Mouse (Mus musculus): Measurements from ENCODE around the gene Arhgap31.
A peak's percentile ranks its signal among the peaks of the same experiment; 100 is the strongest.

Arhgap31 gene

DNA sequence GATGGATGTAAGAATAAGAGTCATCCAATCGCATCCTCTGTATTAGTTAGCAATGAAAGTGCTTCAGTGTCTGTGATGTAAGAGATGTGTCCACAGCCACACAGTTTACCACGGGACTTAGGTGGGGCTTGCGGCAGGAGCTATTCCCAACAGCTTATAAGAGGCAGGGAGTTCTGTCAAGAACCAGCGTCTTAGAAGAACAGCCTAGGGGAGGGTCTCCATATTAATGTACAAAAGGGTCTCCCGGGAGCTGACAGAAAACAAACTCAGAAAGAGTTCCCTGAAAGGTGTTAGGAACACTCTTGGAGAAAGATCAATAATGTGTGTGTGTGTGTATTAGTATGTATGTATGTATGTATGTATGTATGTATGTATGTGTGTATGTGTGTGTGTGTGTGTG lies 60.4 kb downstream of the Arhgap31 start:
- no peak for DNase-seq (ENCODE audit: low spot score in 2 of 2)

DNA sequence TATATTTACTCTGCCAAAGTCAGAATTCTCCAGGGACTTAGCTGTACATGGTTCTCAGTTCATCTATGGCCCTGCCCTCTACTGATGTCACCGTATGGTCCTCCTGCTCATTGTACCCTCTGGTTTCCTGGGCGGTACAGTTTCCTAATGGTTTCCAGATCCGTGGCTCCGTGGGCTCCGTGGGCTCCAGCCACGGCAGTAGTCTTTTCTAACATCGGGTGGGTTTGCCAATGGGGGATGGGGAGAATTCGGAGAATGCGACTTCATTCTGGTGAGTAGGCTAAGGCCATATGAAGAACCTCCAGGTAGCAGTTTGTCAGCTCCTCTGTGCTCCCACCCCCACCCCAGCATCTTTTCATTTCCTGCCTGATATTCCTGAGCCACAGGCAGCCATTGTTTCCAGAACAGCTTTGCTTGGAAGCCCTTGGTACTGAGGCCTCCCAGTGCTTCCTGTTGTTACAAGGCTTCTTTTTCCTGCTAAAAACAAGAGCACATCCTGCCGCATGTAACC lies 61.3 kb downstream of the Arhgap31 start:
- no peak for DNase-seq (ENCODE audit: low spot score in 2 of 2)

DNA sequence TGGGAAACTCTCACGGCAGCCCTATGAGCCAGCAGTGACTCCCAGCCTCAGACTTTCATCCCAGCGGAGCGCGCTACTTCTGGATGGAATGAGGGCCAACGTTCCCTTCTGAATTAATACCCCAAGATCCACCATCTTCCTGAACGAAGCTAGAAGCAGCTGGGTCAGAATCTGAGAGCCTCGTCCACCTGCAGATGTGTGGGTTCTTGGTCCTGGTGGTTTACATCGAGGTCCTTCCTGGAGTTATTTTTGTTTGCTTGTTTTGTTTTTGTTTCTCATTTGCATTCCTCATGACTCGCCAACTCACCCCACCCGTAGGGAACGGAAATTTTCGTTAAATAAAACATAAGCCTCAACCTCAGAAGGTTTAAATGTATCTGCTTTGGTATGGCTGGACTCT lies 61.8 kb downstream of the Arhgap31 start:
- no peak for DNase-seq (ENCODE audit: low spot score in 2 of 2)

DNA sequence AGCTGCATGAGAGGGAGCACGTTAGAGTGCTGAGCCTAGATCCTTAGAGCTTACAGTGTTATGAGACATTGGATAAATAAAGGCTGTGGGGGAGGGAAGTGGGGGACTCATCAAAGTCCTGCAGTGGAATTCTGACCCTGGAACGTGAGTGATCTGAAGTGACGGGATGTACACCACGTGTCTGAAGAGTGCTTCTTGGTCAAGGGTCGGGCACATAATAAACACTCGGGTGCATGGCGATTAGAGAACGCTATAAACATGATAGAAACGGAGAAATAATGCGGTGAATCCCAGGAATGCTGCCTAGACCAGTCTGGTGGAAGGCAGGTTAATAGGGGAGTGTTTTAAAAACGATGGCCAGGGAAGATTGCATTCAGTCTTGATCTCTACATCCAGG lies 63.6 kb downstream of the Arhgap31 start:
- DNase-seq (ENCODE audit: low spot score in 2 of 2): no peak

DNA sequence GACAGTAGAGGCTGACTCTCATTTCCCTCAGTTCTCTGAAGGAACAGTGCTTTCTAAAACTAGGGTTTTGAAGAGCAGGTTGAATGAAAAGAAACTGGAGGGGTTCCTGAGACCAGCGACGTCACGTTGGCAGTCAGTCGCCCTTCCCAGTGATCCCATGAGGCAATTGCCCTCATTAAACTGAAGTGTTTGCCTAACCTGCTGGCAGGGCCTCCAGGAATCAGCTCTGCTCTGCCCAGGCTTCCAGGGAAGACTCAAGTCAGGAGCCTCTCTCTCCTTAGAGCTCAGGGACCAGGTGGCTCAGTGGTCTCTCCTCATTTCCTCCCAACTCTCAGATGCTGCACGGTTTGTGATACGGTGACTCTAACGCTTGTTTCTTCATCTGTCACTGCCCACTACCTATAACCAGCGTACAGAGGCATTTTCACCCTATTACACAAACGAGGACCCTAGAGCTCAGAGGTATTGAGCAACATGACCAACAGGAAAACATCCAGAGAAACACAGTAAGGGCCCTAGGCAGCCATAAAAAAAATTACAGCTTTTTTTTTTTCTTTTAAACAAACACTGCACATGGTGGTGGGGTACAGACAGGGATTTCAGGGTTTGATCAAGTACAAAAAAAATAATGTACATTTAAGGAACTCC lies 64.2 kb downstream of the Arhgap31 start:
- DNase-seq (ENCODE audit: low spot score in 2 of 2): no peak

DNA sequence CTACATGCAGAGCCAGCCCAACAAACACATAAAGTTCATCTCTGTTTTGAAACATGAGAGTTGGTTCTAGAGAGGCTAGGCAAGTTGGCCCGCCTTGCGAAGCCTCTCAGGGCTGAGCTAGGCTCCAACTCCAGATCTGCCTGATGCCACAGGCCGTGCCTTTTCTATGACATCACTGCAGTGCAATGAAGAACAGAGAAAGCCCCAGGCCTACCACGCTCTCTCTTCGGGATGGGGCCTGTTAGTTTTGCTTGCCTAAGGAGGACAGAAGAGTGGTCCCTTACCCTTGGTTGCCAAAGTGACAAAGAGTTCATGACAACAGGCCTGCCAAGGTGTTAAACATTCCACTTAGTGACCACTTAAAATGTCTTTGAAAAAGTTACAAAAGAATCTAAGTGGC lies 64.9 kb downstream of the Arhgap31 start:
- no peak for DNase-seq (ENCODE audit: low spot score in 2 of 2)

DNA sequence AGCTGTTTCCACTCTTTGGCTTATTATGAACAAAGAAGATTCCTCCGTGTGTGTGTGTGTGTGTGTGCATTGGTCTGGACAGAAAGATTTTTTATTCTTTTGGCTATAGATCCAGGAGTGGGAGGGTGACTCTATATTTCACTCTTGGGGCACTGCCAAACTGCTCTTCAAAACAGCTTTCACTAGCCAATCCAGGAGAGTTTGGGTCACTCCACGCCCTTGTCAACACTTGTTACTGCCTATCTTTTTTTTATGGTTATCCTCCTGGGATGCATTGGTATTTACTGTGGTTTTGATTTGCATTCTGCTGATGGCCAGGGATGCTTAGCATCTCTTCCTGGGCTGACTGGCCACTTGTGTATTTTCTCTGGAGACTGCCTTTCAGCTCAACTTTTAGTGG lies 68.6 kb downstream of the Arhgap31 start:
- no peak for DNase-seq (ENCODE audit: low spot score in 2 of 2)

DNA sequence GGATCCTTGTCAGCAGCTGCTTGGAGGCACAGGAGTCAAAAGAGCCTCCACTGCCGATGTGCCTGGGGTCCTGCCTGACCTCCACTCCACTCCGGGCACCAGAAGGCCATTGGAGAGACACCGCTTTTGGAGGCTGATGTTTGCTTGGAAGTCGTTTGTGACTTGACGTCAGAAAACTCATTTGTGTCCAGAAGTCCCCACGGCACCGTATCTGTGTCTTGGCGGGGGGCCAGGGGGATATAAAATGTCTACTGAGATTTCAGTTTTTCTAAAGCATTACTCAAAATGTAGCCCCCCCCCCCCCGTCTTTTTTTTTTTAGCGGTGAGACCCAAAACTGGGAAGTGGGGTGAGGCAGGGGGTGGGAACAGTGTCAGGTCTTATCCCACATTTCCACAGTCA lies 76.0 kb downstream of the Arhgap31 start:
- DNase-seq (ENCODE audit: low spot score in 2 of 2): no peak

DNA sequence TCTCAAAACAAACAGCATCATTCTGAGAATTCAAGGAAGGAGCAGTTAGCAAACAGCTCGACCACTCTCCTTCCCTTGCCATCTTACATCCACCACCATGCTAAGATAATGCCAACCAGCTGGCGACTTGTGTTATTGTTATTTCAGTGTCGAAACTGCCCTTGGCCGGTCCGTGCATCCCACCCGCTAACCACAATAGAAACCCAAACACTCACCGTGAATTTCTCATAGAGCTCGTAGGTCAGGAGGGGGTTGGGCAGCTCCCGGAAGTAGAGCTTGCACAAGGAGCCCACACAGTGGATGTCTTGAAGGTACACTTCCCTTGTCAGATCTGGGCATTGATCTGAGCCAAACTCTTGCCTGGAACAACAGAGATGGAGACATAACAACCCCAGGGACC lies 76.4 kb downstream of the Arhgap31 start:
- no peak for DNase-seq (ENCODE audit: low spot score in 2 of 2)

DNA sequence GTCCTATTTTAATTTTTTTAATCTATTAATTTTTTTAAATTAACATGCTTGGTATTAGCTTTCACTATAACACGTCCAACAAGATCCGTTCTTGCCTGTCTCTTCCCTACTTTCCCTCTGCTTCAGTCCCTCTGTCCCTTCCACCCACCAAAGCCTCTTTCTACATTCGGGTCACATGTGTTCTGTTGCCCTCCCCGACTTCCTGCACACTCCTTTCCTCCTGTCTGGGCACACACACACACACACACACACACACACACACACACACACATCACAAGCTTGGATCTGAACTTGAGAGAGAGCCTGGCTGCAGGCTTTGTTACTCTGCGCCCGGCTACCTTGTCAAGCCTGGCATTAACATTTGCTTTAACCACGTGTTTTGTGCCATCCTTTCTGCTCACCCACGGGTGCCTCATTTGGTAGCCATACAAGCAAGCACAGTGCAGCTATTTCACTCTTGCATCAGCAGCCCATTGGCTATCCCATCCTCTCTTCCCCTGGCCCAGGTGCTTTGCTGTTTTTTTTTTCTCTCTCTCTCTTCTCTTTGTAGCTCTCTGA lies 77.2 kb downstream of the Arhgap31 start:
- DNase-seq (ENCODE audit: low spot score in 2 of 2): no peak

DNA sequence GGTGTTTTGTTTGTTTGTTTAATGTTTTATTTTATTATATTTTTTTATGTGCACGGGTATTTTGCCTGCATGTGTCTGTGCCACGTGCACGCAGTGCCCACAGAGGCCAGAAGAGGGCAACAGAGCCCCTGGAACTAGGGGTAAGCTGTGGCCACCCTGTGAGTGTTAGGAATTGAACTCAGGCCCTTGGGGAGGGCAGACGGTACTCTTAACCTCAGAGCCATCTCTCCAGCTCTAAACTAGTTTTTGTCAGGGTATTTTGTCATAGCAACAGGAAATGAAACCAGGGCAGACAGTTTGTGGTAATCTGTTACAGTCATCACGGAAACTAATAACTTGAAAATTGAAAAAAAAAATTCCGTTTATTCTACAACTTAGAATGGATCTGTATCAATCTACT lies 80.9 kb downstream of the Arhgap31 start:
- DNase-seq (ENCODE audit: low spot score in 2 of 2): no peak

DNA sequence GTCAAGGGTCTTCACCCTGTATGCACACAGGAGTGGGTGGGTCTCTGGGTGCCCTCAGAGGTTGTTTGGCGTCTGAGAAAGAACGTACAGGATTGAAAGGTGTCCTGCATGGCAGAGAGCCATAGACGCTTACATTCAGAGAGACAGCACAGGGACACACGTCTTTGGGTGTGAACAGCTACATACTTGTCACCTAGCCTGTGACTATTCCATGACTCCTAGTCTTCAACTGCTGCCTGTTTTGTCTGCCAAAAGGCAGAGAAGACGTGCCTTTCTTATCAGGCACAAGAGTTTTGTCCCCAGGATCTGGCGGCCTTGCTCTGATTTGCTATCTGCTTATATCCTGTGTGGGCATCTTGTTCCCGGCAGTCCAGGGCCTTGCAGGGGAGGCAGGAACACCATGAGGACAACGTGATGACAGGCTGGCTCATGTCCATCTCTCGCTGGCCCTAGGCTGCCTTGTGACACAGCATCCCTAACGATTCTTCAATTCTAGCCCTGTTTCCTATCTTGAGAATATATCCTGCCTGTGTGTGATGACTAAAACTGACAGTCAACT lies 87.2 kb downstream of the Arhgap31 start:
- no peak for DNase-seq (ENCODE audit: low spot score in 2 of 2)

DNA sequence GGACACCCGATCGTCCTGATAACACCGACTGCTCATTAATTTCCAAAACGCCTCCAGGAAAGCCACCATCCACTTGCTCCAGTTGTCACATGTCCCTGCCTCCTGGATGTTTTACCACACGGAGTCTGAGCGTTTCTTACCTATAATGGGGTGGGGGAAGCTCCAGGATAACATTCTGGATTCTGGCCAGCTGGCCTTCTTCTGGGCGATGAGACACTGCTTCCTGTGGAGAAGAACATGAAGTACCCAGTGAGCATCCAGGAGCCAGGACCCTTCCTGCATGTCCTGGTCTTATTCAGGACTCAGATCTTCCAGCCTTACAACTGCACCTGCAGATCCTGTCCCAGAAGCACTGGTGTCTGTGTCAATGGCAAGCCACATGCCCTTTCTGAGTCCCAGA lies 87.7 kb downstream of the Arhgap31 start:
- DNase-seq (ENCODE audit: low spot score in 2 of 2): no peak

DNA sequence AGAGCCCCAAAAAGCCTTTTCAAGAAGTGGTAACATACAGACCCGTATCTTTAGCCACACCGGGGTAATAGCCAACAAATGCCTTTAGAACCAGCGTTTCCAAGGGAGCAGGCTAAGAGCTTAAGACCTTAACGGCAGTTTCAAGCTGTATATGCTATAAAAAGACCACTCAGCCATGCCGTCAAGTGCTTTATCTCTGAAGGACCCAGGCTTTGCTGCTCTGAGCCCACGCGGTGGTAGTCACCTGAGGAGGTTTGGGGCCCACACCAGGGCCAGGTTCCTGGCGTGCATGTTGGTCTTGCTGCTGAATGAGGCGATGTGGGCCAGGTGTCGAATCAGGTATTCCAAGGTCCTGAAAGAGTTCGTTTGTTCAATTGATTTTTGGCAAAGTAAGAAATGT lies 88.8 kb downstream of the Arhgap31 start:
- DNase-seq (ENCODE audit: low spot score in 2 of 2): no peak

DNA sequence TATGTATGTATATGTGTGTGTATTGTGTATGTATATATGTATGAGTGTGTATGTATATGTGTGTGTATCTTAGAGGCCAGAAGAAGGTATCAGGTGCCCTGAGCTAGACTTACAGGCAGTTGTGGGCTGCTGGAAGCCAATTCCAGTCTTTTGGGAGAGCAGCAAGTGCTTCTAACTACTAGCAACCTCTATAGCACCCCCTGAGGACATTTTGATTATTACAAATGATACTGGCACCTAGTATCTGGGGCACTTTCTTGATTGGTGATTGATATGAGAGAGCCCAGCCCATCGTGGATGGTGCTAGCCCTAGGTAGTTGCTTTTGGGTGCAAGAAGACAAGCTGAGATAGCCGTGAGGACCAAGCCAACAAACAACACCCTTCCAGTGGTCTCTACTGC lies 90.8 kb downstream of the Arhgap31 start:
- DNase-seq (ENCODE audit: low spot score in 2 of 2): no peak

DNA sequence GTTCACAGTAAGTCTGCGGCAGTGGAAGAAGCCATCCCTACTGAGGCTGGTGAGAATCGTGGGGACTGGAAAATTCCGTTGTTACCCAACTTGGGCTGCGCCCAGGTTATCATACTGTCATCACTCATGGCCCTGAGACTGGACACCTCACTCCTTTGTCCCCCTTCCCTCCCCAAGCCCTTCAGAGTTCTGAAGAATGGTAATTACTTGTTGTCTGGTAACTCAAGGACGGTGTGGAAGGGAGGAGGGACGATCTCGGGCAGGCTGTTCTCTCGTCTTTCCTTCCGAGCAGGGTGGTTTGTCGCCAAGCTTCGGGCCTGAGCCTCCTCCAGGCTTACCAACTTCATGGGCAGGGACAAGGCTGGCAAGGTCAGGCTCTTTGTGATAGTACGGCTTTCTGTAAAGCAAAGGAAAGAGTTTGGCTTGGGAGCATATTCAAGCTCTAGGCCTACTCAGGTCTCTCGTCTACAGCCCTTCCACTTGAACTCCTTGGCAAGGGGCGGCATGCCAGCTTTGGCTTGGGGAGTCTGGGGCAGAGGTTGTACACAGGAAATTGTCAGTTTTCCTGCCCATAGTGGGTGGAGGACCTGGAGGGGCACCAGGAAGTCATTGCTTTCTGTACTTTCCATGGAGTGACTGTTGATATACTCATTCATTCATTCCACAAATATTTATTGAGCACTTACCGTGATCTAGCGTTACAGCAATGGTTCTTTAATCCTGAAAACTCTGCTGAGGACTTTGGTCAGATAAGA lies 92.2 kb downstream of the Arhgap31 start:
- DNase-seq (ENCODE audit: low spot score in 2 of 2): no peak

DNA sequence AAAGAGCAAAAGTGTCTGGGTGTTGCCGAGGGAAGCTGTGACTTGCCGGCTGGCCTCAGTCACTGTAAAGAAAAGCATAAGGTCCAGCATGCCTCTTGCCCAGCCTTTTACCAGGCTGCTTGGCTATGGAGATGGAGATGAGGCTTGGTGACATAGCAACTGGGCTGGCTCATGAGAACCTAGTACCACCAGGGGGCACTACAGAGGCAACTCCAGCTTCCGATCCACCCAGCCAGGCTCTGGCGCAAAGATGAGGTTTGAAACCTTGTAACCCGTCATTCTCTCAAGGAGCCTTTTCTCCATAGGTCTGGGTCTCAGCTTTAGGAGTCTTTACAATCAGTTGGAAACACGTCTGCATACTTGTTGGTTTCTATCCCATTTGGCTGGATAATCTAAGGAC lies 94.0 kb downstream of the Arhgap31 start:
- peak; percentile 57 to 60 for DNase-seq (ENCODE audit: low spot score in 2 of 2)

DNA sequence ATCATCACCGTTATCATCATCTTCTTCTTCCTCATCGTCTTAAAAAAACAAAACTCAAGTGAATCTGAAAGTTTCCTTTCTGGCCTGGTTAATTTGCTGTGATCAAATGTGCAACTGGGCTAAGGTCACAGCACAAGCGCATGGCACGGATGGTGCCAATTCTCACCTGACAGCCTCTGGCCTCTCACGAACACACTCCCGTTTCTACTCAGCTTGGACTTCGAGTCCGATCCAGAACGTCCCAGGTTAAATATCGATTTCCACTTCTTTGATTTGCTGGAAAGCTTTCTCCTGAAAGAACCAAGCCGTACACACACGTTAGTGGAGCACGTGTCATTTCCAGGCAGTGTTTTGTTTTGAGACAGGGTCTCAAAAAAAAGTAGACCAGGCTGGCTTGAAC lies 95.1 kb downstream of the Arhgap31 start:
- no peak for DNase-seq (ENCODE audit: low spot score in 2 of 2)

DNA sequence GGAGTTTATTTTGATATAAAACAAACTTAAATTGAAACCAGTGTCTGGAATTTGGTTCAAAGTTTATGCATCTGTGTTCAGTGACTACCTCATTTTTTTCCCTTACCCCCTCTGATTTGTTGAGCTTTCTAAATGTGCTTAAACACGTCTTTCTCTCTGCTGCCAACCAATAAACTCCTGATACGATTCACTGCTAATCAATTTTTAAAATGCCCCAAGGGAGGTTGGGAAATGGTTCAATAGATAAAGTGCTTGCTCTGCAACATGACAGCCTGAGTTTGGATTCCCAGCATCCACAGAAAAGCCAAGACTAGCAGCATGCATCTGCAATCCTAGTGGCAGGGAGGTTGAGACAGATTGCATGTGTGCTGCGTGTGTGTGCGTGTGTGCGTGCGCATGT lies 99.4 kb downstream of the Arhgap31 start:
- DNase-seq (ENCODE audit: low spot score in 2 of 2): no peak

DNA sequence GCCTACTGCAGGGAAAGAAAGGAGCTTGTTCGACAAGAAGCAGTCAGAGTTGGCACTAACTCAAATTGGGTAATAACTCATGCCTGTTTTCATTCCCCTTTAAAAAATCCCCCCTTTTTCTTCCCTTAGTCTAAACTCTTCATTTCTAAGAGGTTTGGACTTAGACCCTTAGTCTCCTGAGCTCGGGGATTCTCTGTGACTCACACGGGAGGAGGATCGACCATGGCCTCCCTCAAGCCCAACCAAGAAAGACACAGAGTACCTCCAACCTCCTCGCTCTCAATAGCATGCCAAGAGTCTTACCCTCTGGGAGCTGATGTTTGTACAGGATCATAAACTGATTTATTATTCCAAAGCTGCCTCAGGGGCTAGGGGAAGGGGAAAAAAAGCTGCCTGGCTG lies 100.4 kb downstream of the Arhgap31 start:
- no peak for DNase-seq (ENCODE audit: low spot score in 2 of 2)

DNA sequence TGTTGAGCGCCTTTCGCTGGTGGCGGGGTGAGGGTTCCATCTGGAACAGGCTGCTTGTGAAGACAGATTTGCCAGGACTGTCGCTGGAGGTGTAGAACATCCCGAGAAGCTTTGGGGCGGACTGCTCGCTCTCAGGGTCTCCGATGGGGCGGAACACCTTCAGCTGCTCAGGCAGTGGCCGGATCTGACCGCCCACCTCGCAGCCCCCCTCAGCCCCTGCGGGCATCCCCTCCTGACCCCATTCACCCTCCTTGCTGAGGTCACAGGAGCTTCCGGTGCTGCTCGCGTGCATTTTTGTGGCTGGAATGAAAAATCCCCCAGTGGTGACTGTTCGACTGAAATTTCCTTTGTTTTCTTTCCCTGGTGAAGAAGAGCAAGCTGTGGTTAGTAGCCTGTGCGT lies 104.0 kb downstream of the Arhgap31 start:
- no peak for DNase-seq (ENCODE audit: low spot score in 2 of 2)

DNA sequence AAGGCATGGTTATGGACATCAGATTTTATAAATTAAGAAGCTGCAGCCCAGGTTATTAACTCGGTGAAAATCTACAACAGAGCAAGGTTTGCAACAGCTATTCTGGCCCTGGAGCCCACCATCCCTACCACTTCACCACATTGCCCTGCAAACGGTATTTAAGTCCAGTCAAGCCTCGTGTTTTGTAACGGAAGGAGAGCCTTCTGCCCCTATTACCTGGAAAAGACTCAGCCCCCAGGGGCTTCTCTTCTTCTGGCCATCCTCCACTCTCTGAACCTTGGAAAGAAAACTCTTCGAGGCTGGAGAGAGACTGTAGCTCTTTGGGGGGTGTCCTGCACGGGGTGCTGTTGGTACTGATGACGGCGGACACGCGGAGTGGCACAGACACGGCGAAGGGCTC lies 104.4 kb downstream of the Arhgap31 start:
- DNase-seq (ENCODE audit: low spot score in 2 of 2): no peak

DNA sequence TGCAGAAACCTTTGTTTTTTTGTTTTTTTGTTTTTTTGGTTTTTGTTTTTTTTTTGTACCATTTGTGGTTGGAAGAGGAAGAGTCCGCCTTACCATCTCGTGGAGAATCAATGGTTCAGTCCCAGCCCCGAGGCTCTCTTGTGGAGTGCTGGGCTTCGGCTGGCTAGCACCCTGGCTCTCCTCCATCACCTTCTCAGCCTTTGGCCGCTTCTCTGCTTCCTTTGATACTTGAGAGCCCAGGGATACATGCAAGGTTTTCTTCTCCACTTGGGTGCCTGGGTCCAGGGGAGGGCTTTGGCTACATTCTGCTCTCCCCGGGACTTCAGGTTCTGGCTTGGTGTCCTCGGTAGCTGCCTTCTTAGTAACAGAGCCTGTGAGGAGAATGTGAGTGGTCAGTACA lies 106.6 kb downstream of the Arhgap31 start:
- DNase-seq (ENCODE audit: low spot score in 2 of 2): no peak
